Mouse (Mus musculus) inflammation-experienced regulatory T-cells, adult 16 weeks (primary cell): ENCODE data around the gene Rfwd3. TPM values are rescaled to one million over a fixed set of nuclear protein-coding genes. Genes with fewer than 3 reads are reported as not detected.

Experiments used
- polyA plus RNA-seq: library from polyadenylated mRNA; unstranded; fragments of 100-300 nt; shearing (Covaris generic); gene quantifications from one replicate; pipeline ENCODE4 v1.2.1, GENCODE M21; 2017

Rfwd3 gene
- 61.3 TPM for polyA plus RNA-seq

DNA sequence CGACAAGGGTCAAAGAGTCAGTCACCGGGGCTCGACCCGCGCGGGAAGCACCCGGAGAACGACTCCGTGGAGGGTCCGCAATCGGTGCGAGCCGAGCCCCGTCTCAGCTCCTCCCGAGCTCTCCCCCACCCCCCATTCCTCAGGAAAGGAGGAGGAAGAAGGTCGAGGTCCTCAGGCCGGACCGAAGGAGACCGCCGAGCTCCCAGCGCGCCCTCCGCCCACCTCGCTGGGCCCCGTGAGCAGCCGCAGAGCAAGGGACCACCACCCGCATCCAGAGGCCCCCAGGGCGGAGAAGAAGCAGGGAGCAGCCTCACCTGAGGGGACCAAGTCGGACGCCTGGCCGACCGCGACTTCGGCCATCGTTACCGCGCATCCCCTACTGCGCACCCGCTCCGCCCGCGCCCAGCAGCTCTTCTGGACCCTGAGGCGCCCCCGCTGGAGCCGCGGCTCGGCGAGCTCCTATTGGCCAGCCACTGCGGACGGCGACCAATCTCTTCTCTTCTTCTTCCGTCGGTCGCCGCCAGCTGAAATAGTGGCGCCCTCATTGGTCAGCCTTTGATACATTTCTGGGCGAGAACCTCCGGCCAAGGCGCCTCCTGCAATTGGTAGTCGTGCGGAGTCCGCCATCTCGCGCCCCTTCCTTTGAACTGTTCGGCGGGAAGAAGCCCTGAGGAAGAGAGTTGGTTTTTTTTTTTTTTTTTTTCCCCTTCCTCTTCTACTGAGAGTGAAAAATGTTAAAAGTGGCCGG is at the start of gene Rfwd3:
Rfwd3 (minus strand) TSS at position 402 of the 748 bp plus-strand sequence.

DNA sequence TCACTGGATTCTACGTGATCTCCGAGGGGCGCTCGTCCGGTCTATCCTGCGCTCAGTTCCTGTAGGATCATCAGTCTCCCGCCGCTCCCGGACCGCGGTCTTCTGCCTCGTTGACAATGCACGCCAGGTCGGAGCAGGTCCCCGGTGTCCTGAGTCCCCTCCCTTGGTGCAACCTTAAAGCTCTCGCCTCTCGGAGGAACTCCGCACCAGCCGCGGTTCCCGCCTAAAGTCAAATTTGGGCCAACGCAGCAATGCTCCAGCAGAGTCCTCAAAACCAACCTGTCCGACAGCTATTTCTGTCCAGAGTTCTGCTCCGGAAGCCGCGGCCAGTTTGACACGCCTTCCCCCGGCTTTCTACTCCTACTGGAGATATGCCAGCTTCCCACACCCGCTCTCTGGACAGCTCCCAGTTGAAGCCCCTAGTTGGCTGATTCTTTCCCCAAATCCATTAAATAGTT is 37.9 kb upstream of the Rfwd3 start, which contains the start of gene Mlkl:
Mlkl (minus strand) TSS at position 288 of the 458 bp plus-strand sequence.

DNA sequence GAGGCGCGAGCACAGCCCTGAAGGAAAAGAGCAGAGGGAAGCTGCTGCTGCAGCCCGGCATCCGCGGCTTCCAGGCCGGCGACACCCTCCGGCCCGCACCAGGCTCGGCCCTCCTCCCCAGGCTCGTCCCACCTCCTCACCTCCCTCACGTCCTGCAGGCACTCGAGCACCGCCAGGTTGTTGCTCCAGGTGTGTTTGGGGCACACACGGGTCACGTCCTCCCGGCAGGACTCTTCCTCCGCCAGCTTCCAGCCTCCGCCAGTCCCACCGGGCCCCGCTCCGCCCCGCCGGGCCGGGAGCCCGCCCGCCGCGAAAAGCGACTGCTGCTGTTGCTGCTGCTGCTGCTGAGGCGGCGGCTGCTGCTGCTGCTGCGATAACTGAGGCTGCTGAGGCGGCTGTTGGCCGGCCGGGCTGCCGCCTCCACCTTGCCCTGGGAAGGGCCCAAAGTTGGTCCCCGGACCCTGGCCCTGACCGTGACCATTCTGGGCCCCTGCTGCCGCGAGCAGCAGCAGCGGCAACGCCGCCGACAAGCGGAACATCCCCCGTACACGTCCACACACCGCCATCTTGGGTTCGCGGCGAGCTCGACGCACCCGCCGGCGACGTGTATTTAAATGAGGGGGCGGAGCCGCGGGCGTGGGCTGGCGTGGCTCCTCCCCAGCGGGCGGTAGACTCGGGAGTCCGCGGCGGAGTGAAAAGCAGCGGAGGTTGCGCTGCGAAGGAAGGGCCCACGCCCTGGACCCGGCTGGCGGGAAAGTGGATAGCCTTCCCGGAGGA is 41.2 kb downstream of the Rfwd3 start, which contains the start of gene Glg1:
Glg1 (minus strand) TSS at position 586 of the 777 bp plus-strand sequence.

Other genes with a start within 250 kb of the Rfwd3 start
- gene Exosc6, start 243.9 kb downstream of the Rfwd3 start, polyA plus RNA-seq: not detected
- not detected for gene Clec18a, start 207.8 kb downstream of the Rfwd3 start, polyA plus RNA-seq
- 17.6 TPM for gene Pdpr, start 205.6 kb downstream of the Rfwd3 start, polyA plus RNA-seq
- gene Glg1, start 41.0 kb downstream of the Rfwd3 start, polyA plus RNA-seq: 46.6 TPM
- gene Mlkl, start 38.0 kb upstream of the Rfwd3 start, polyA plus RNA-seq: 4.9 TPM
- not detected for gene Fa2h, start 93.6 kb upstream of the Rfwd3 start, polyA plus RNA-seq
- gene Wdr59, start 221.9 kb upstream of the Rfwd3 start, polyA plus RNA-seq: 6.5 TPM
- gene Znrf1, start 235.9 kb upstream of the Rfwd3 start, polyA plus RNA-seq: 21.8 TPM